Mouse (Mus musculus) spleen, adult 2 months (tissue): ENCODE results near the gene Itpr1.

Experiments
- CTCF ChIP-seq: fragments of 200-500 bp; IDR thresholded peaks from 2 replicates; pipeline ENCODE4 v1.5.1; 2011; ENCODE audit warnings: mild to moderate bottlenecking, inconsistent platforms; ENCODE audit not compliant: insufficient read depth, insufficient read length, insufficient replicate concordance; ENCODE audit errors: extremely low read depth
- POLR2A ChIP-seq: fragments of 200-500 bp; IDR thresholded peaks from 2 replicates; pipeline ENCODE4 v1.6.1; 2011; ENCODE audit warnings: low read depth, low read length, inconsistent platforms

DNA sequence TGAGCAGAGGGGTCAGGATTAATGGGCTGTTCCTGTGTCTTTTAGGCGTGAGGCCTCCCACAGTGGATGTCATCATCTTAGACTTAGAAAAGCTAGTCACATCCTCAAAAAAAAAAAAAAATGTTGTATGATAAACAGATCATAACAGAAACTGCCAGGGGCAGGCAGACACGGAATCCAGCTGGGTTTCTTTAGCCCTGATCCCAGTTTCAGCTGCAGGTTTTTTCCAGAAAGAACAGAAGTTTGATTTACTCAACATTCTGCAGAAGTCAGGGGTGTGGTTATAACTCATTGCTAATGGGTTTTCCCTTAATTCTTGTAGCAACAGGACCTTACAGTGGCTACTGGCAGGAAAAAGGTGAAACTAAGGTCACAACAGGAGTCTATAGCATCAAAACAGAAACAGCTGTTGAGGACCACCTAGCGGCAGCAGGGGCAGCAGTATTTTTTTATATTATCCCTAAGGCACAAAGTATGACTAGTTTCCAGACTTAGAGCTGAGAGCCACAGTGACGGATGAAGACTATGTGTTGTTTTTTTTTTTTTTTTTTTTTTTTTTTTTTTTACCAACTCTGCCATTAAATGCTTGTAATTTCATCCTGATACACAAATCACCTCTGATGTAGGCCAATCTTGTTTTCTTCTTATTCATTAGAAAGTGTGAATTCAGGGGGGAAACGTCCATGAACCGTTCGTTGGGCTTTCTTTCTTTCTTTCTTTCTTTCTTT is 356.7 kb downstream of the Itpr1 start:
- TF ChIP-seq POLR2A (no peak), CTCF (no peak)
